Mouse (Mus musculus): Measurements from ENCODE around the gene Trappc3l.
"Not testable (repeated sequence)": the region's sequence is repeated elsewhere in the genome, so short reads cannot be mapped to it uniquely, and the experiment has no call there.

The Trappc3l gene

GRCm38 (mm10) chr10:34037401-34037800 lies at the start of gene Trappc3l:
Trappc3l (plus strand) TSS chr10:34037597.
- no peak for DNase-seq (ENCODE audit: low read depth, low spot score)

DNA sequence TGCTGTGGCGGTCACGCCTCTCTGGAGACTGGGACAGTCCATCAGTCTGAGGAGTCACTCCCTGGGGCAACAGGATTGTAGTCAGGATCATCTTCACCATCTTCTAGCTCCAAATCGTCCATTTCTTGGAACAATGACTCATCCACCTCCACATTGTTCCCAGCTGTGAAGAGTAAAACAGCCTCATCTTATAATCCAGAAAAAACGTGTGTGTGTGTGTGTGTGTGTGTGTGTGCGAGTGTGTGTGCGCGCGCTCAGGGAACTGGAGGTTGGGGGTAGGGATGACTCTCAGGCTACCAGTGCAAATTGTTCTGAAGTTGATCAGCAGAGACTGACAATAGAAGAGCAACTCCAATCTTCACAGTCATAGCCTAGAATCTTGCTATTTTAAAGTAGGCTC lies 40.7 kb upstream of the Trappc3l start:
- DNase-seq (ENCODE audit: low read depth, low spot score), result not testable (repeated sequence)

GRCm38 (mm10) chr10:33998397-33998796 lies 39.0 kb upstream of the Trappc3l start:
- DNase-seq (ENCODE audit: low read depth, low spot score), result no peak

GRCm38 (mm10) chr10:34012581-34012980 lies 24.8 kb upstream of the Trappc3l start:
- no peak for DNase-seq (ENCODE audit: low read depth, low spot score)

GRCm38 (mm10) chr10:34013241-34013640 lies 24.2 kb upstream of the Trappc3l start:
- no peak for DNase-seq (ENCODE audit: low read depth, low spot score)

DNA sequence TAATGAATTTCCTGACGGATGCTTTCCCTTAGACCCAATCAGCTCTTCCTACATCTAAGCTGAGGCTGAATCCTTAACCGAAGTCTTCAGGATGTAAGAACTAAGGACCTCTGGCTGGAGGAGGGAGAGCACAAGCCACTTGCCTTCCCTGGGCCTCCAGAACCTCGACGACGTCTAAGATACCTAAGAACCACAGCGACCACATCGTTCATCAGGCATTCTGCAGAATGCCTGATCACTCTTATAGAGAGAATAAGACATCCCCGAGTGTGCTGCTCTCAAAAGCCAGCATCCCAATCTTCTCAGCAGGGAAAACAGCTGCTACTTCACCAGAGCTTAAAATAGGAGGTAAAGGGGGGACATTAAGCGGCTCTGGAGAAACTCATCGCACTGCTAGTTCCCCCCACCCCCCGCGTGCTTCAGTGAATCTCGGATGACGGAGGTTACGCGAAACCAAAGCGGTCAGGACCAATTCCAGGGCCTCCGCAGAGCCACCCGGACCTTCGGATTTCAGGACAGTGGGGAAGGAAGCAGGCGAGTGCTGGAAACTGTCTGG lies 18.6 kb upstream of the Trappc3l start:
- no peak for DNase-seq (ENCODE audit: low read depth, low spot score)

GRCm38 (mm10) chr10:34019302-34020075 lies 17.9 kb upstream of the Trappc3l start, which contains the start of gene Rwdd1:
Rwdd1 (minus strand) TSS chr10:34019624.
- DNase-seq (ENCODE audit: low read depth, low spot score), result peak; percentile 87

- no peak for DNase-seq (ENCODE audit: low read depth, low spot score)
Observed at GRCm38 (mm10) chr10:34030322-34030721, 7.1 kb upstream of the Trappc3l start.

- no peak for DNase-seq (ENCODE audit: low read depth, low spot score)
Observed at GRCm38 (mm10) chr10:34033630-34034305, 3.6 kb upstream of the Trappc3l start.

- no peak for DNase-seq (ENCODE audit: low read depth, low spot score)
Observed at GRCm38 (mm10) chr10:34036587-34036986, 810 bp upstream of the Trappc3l start.

DNA sequence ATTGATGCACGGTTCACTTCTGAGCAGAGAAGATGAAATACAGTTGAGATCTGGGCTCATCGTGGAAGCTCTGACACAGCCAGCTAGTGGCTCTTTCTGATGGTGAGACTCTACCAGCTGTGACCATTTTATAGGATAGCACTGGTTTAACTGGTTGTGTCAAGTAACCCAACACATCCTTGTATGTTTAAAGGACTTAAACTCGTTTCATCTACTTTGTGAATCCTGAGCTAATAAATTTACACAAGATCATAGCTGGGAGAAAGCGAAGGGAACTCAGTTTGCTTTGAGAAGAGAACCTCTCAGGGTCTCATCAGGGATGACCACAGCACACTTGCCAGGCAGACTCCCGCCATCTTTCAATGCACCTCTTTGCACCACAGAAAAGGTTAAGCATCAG lies 6.8 kb downstream of the Trappc3l start, which contains the start of gene Calhm4:
Gene Calhm4 (minus strand): TSS at position 101 of the 400 bp plus-strand sequence.
- no peak for DNase-seq (ENCODE audit: low read depth, low spot score)

- no peak for DNase-seq (ENCODE audit: low read depth, low spot score)
Observed at GRCm38 (mm10) chr10:34053987-34054386, 16.6 kb downstream of the Trappc3l start.

- no peak for DNase-seq (ENCODE audit: low read depth, low spot score)
Observed at GRCm38 (mm10) chr10:34066591-34066990, 29.2 kb downstream of the Trappc3l start.

DNA sequence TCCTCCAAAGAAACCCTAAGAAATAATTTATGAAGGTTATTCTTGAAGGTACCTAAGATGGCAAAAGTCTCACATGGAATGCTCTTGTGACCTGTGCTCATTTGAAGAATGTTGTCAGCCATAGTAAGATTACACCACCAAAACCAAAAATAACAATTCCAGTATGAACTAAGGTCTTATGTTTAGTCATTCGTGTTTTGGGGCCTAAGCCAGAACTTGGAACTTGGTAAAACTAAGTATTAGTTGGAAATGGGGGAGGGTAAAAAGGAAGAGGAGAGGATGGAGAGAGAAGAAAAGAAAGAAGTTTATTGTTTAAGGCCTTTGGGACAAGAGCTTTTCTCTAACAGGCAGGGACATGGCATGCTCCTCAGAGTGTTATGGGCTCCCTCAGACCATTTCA lies 32.2 kb downstream of the Trappc3l start:
- DNase-seq (ENCODE audit: low read depth, low spot score), result no peak

GRCm38 (mm10) chr10:34070999-34071492 lies 33.6 kb downstream of the Trappc3l start:
- no peak for DNase-seq (ENCODE audit: low read depth, low spot score)

GRCm38 (mm10) chr10:34071650-34072049 lies 34.3 kb downstream of the Trappc3l start:
- no peak for DNase-seq (ENCODE audit: low read depth, low spot score)

- no peak for DNase-seq (ENCODE audit: low read depth, low spot score)
Observed at GRCm38 (mm10) chr10:34074522-34075200, 37.3 kb downstream of the Trappc3l start.

DNA sequence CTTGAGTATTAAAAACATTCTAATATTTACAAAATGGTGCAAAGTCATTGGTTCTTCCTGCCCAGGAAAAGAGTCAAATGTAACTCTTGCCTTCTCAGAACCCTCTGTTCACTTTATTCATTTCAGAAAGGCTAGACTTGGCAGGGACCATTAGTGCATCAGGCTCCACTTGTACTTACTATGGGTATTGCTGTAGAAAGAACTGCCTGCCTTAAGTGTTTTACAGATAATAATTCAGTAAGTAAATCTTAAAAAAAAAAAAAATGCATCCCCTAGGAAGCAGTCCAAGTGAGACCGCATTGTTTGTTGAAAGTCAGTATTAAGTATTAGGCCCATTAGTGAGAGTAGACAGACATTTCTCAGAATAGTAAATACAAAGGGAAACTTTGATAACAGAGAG lies 49.1 kb downstream of the Trappc3l start:
- no peak for DNase-seq (ENCODE audit: low read depth, low spot score)

- no peak for DNase-seq (ENCODE audit: low read depth, low spot score)
Observed at GRCm38 (mm10) chr10:34088515-34088914, 51.1 kb downstream of the Trappc3l start.

- no peak for DNase-seq (ENCODE audit: low read depth, low spot score)
Observed at GRCm38 (mm10) chr10:34089517-34089916, 52.1 kb downstream of the Trappc3l start.

- no peak for DNase-seq (ENCODE audit: low read depth, low spot score)
Observed at GRCm38 (mm10) chr10:34090481-34090880, 53.1 kb downstream of the Trappc3l start.

GRCm38 (mm10) chr10:34091888-34092287 lies 54.5 kb downstream of the Trappc3l start:
- no peak for DNase-seq (ENCODE audit: low read depth, low spot score)

Data from retina, adult 2 months (tissue).